Mouse (Mus musculus) hindbrain, embryonic 15.5 days (tissue): ENCODE data around the gene Fbln1. TPM values are rescaled to one million over a fixed set of nuclear protein-coding genes. Genes with fewer than 3 reads are reported as not detected.
"Not testable (repeated sequence)": the region's sequence is repeated elsewhere in the genome, so short reads cannot be mapped to it uniquely, and the experiment has no call there.

Experiments
- ATAC-seq: fragments of 200-750 bp; cut with Nextera tagmentation; 2 replicates; pipeline ENCODE4 v1.8.0; 2017; ENCODE audit warnings: low read depth, moderate number of reproducible peaks, moderate TSS enrichment; ENCODE audit not compliant: low FRiP score
- H3K27ac ChIP-seq: fragments of 300-500 bp; sonication (generic); replicated peaks from 2 replicates; pipeline ENCODE4 v1.5.1; 2015; ENCODE audit warnings: mild to moderate bottlenecking, inconsistent platforms
- H3K27me3 ChIP-seq: fragments of 300-500 bp; sonication (generic); 2 replicates; pipeline ENCODE4 v1.6.1; 2015; ENCODE audit warnings: control low read depth, inconsistent platforms
- H3K36me3 ChIP-seq: fragments of 300-500 bp; sonication (generic); 2 replicates; pipeline ENCODE4 v1.6.1; 2015; ENCODE audit warnings: control low read depth, inconsistent platforms
- H3K4me1 ChIP-seq: fragments of 300-500 bp; sonication (generic); replicated peaks from 2 replicates; pipeline ENCODE4 v1.6.1; 2015; ENCODE audit warnings: control low read depth, inconsistent platforms
- H3K4me2 ChIP-seq: fragments of 300-500 bp; sonication (generic); 2 replicates; pipeline ENCODE4 v1.6.1; 2015; ENCODE audit warnings: moderate library complexity, mild to moderate bottlenecking, inconsistent platforms
- H3K4me3 ChIP-seq: fragments of 300-500 bp; sonication (generic); 2 replicates; pipeline ENCODE4 v1.5.1; 2015; ENCODE audit warnings: mild to moderate bottlenecking, inconsistent platforms
- H3K9ac ChIP-seq: fragments of 300-500 bp; sonication (generic); 2 replicates; pipeline ENCODE4 v1.6.1; 2015; ENCODE audit warnings: inconsistent platforms
- H3K9me3 ChIP-seq: fragments of 300-500 bp; sonication (generic); 2 replicates; pipeline ENCODE4 v1.6.1; 2016; ENCODE audit warnings: control low read depth, inconsistent platforms
- WGBS: fragments of 180-500 bp; shearing (Covaris S2); methylation state at CpG from one replicate; pipeline ENCODE4 v1.1.7; 2015; 5-methylcytosine and 5-hydroxymethylcytosine counted together
- polyA plus RNA-seq: library from polyadenylated mRNA; unstranded; fragments of >200 nt; fragmentation: Nextera tagmentation; extraction: Ambion mirVana; gene quantifications from 2 replicates; pipeline ENCODE4 v1.2.1, GENCODE M21; 2015

Fbln1 gene
- polyA plus RNA-seq, 1 experiment from 2014 or later = 53.6 TPM

- Histone ChIP-seq H3K27ac (no peak overlapping the region), H3K27me3 (no peaks in the 10 kb centered on the region), H3K9me3 (no peaks in the 10 kb centered on the region), H3K4me1 (no peaks in the 10 kb centered on the region; the same call in 1 of the 2 replicates), H3K9ac (no peak overlapping the region), H3K4me2 (no peak overlapping the region), H3K4me3 (no peak overlapping the region), H3K36me3 (no peaks in the 10 kb centered on the region)
- 94% methylated on average over 2 of the region's 2 CpGs for WGBS
- ATAC-seq = no peak
Measured at GRCm38 (mm10) chr15:85307061-85307660, 101.4 kb downstream of the Fbln1 start.

GRCm38 (mm10) chr15:85311058-85311657, 105.4 kb downstream of the Fbln1 start:
- ATAC-seq = no peak
- H3K9me3 ChIP-seq = no peaks in the 10 kb centered on the region
- 47% methylated on average over 10 of the region's 10 CpGs for WGBS
- H3K9ac ChIP-seq = no peak overlapping the region
- H3K4me1 ChIP-seq = peaks cover 3% of the 10 kb centered on the region; the same call in 1 of the 2 replicates
- H3K27me3 ChIP-seq = no peaks in the 10 kb centered on the region
- H3K4me3 ChIP-seq = no peak overlapping the region
- H3K4me2 ChIP-seq = no peak overlapping the region
- no peaks in the 10 kb centered on the region for H3K36me3 ChIP-seq
- H3K27ac ChIP-seq = no peak overlapping the region

- no peaks in the 10 kb centered on the region for H3K36me3 ChIP-seq
- no peak overlapping the region for H3K9ac ChIP-seq
- peak; percentile 81 for ATAC-seq
- no peak overlapping the region for H3K4me3 ChIP-seq
- 39% methylated on average over 11 of the region's 13 CpGs for whole genome bisulfite sequencing
- H3K27ac ChIP-seq = no peak overlapping the region
- H3K4me2 ChIP-seq = no peak overlapping the region
- peaks cover 3% of the 10 kb centered on the region; the same call in 1 of the 2 replicates for H3K4me1 ChIP-seq
- H3K9me3 ChIP-seq = no peaks in the 10 kb centered on the region
- no peaks in the 10 kb centered on the region for H3K27me3 ChIP-seq
Measured at GRCm38 (mm10) chr15:85315378-85316025, 109.8 kb downstream of the Fbln1 start.

- no peaks in the 10 kb centered on the region for H3K36me3 ChIP-seq
- WGBS = 43% methylated on average over 14 of the region's 14 CpGs
- H3K9me3 ChIP-seq = no peaks in the 10 kb centered on the region
- H3K4me2 ChIP-seq = no peak overlapping the region
- H3K4me3 ChIP-seq = no peak overlapping the region
- H3K9ac ChIP-seq = no peak overlapping the region
- peaks cover 3% of the 10 kb centered on the region; the same call in 1 of the 2 replicates for H3K4me1 ChIP-seq
- H3K27ac ChIP-seq = no peak overlapping the region
- no peak for ATAC-seq
- H3K27me3 ChIP-seq = no peaks in the 10 kb centered on the region
Measured at GRCm38 (mm10) chr15:85316342-85317140, 110.8 kb downstream of the Fbln1 start.

- Histone ChIP-seq H3K4me3 (no peak overlapping the region), H3K36me3 (no peaks in the 10 kb centered on the region), H3K9me3 (no peaks in the 10 kb centered on the region), H3K4me1 (0 out of 2 replicates have a peak, but pooled peaks cover 3% of the 10 kb centered on the region), H3K4me2 (no peak overlapping the region), H3K27me3 (no peaks in the 10 kb centered on the region), H3K27ac (no peak overlapping the region), H3K9ac (no peak overlapping the region)
- WGBS = 78% methylated on average over 11 of the region's 11 CpGs
- no peak for ATAC-seq
Measured at GRCm38 (mm10) chr15:85319924-85320668, 114.3 kb downstream of the Fbln1 start.

GRCm38 (mm10) chr15:85323214-85323613, 117.5 kb downstream of the Fbln1 start:
- H3K9me3 ChIP-seq = no peaks in the 10 kb centered on the region
- ATAC-seq = no peak
- H3K4me1 ChIP-seq = no peaks in the 10 kb centered on the region
- H3K9ac ChIP-seq = no peak overlapping the region
- no peaks in the 10 kb centered on the region for H3K27me3 ChIP-seq
- WGBS = 87% methylated on average over 4 of the region's 4 CpGs
- no peak overlapping the region for H3K4me2 ChIP-seq
- no peak overlapping the region for H3K4me3 ChIP-seq
- H3K27ac ChIP-seq = no peak overlapping the region
- no peaks in the 10 kb centered on the region for H3K36me3 ChIP-seq

GRCm38 (mm10) chr15:85324426-85324825, 118.7 kb downstream of the Fbln1 start:
- Histone ChIP-seq H3K4me1 (no peaks in the 10 kb centered on the region), H3K27me3 (no peaks in the 10 kb centered on the region), H3K4me2 (no peak overlapping the region), H3K36me3 (no peaks in the 10 kb centered on the region), H3K9me3 (no peaks in the 10 kb centered on the region), H3K27ac (no peak overlapping the region), H3K9ac (no peak overlapping the region), H3K4me3 (no peak overlapping the region)
- WGBS = 100% methylated on average over 1 of the region's 1 CpGs
- ATAC-seq = no peak

GRCm38 (mm10) chr15:85327808-85328207, 122.1 kb downstream of the Fbln1 start:
- 64% methylated on average over 11 of the region's 11 CpGs for WGBS
- Histone ChIP-seq H3K4me2 (no peak overlapping the region), H3K9ac (no peak overlapping the region), H3K4me3 (no peak overlapping the region), H3K4me1 (no peaks in the 10 kb centered on the region), H3K27me3 (no peaks in the 10 kb centered on the region), H3K27ac (no peak overlapping the region), H3K9me3 (no peaks in the 10 kb centered on the region), H3K36me3 (no peaks in the 10 kb centered on the region)
- ATAC-seq = no peak

- not testable (repeated sequence) for H3K4me1 ChIP-seq, H3K27ac ChIP-seq, ATAC-seq, H3K4me2 ChIP-seq, H3K9ac ChIP-seq, H3K36me3 ChIP-seq, H3K4me3 ChIP-seq, H3K9me3 ChIP-seq, H3K27me3 ChIP-seq
- WGBS = 76% methylated on average over 2 of the region's 2 CpGs
Measured at GRCm38 (mm10) chr15:85328455-85328854, 122.7 kb downstream of the Fbln1 start.

- Histone ChIP-seq H3K9ac (no peak overlapping the region), H3K4me1 (no peaks in the 10 kb centered on the region), H3K27ac (no peak overlapping the region), H3K4me3 (no peak overlapping the region), H3K9me3 (no peaks in the 10 kb centered on the region), H3K4me2 (no peak overlapping the region), H3K36me3 (no peaks in the 10 kb centered on the region), H3K27me3 (no peaks in the 10 kb centered on the region)
- ATAC-seq = no peak
- 91% methylated on average over 5 of the region's 5 CpGs for WGBS
Measured at GRCm38 (mm10) chr15:85329096-85329495, 123.3 kb downstream of the Fbln1 start.

- H3K9ac ChIP-seq = no peak overlapping the region
- H3K27me3 ChIP-seq = no peaks in the 10 kb centered on the region
- no peak for ATAC-seq
- no peak overlapping the region for H3K27ac ChIP-seq
- 81% methylated on average over 6 of the region's 6 CpGs for WGBS
- H3K4me3 ChIP-seq = no peak overlapping the region
- no peaks in the 10 kb centered on the region for H3K36me3 ChIP-seq
- H3K9me3 ChIP-seq = no peaks in the 10 kb centered on the region
- H3K4me2 ChIP-seq = no peak overlapping the region
- H3K4me1 ChIP-seq = no peaks in the 10 kb centered on the region
Measured at GRCm38 (mm10) chr15:85330024-85330423, 124.3 kb downstream of the Fbln1 start.
